Mouse (Mus musculus): ENCODE measurements at regions not wholly inside any gene's neighbourhood (a gene's known extent, or its start where the extent isn't known, plus 50 kb on each side); places are given as distances from the start of the nearest gene placed in this dataset.

GRCm38 (mm10) chr2:79152031-79152694 is 103.1 kb upstream of the Itga4 start:
- no peaks in the 10 kb centered on the region for H3K36me3 ChIP-seq (ENCODE audit: control insufficient read depth, insufficient read depth)
- H3K4me1 ChIP-seq (replicated peaks; ENCODE audit: control insufficient read depth, insufficient read depth, low read length), result peaks cover 6% of the 10 kb centered on the region
- no peaks in the 10 kb centered on the region for H3K27me3 ChIP-seq (replicated peaks; ENCODE audit: control insufficient read depth, insufficient read depth, low read length)
- WGBS, result 15% methylated on average over 6 of the region's 6 CpGs
- peak; percentile 86 for ATAC-seq
- no peak overlapping the region for H3K9ac ChIP-seq (replicated peaks; ENCODE audit: low read depth, low read length)
- no peaks in the 10 kb centered on the region for H3K9me3 ChIP-seq (ENCODE audit: control insufficient read depth, low read length)
- no peak overlapping the region for H3K4me2 ChIP-seq (ENCODE audit: low read length)
- H3K27ac ChIP-seq (ENCODE audit: low read length), result peak overlapping the region; percentile 60; the same call in 1 of the 2 replicates
- no peak overlapping the region for H3K4me3 ChIP-seq (replicated peaks; ENCODE audit: low read length)

- H3K36me3 ChIP-seq (ENCODE audit: control insufficient read depth, insufficient read depth), result no peaks in the 10 kb centered on the region
Measured at GRCm38 (mm10) chr2:79152695-79153057, 102.5 kb upstream of the Itga4 start.

DNA sequence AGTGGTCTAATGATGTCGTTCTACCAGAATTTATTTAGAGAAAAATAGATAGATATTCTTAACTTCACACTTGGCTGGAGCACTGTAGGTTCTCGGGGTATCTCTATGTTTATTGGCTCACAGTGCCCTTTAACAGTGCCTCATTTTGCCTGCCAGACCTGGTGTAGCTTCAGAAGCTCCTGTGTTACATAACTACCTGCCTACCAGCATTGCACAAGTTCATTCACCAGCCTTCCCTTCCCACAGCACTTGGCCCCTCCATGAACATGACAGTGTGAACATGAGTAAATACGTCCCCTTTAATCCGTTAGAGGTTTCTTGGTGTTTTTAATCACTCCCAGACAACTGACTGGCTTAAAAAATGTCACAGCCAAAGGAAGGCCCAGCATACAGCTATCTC is 102.2 kb upstream of the Itga4 start:
- ATAC-seq, result peak; percentile 7
- Histone ChIP-seq H3K9me3 (ENCODE audit: control insufficient read depth, low read length) (no peaks in the 10 kb centered on the region), H3K27me3 (replicated peaks; ENCODE audit: control insufficient read depth, insufficient read depth, low read length) (no peaks in the 10 kb centered on the region), H3K4me1 (replicated peaks; ENCODE audit: control insufficient read depth, insufficient read depth, low read length) (peaks cover 6% of the 10 kb centered on the region), H3K27ac (ENCODE audit: low read length) (peak overlapping the region; percentile 60), H3K36me3 (ENCODE audit: control insufficient read depth, insufficient read depth) (no peaks in the 10 kb centered on the region), H3K9ac (replicated peaks; ENCODE audit: low read depth, low read length) (no peak overlapping the region), H3K4me3 (replicated peaks; ENCODE audit: low read length) (no peak overlapping the region), H3K4me2 (ENCODE audit: low read length) (no peak overlapping the region)
- WGBS, result 49% methylated on average over 4 of the region's 4 CpGs

More at GRCm38 (mm10) chr2:79152695-79153057, 102.5 kb upstream of the Itga4 start:
- no peaks in the 10 kb centered on the region for H3K9me3 ChIP-seq (ENCODE audit: control insufficient read depth, low read length)
- no peak overlapping the region for H3K4me3 ChIP-seq (replicated peaks; ENCODE audit: low read length)
- H3K4me1 ChIP-seq (replicated peaks; ENCODE audit: control insufficient read depth, insufficient read depth, low read length), result peaks cover 6% of the 10 kb centered on the region
- no peak overlapping the region for H3K4me2 ChIP-seq (ENCODE audit: low read length)
- peak; percentile 86 for ATAC-seq
- H3K9ac ChIP-seq (replicated peaks; ENCODE audit: low read depth, low read length), result no peak overlapping the region
- H3K27ac ChIP-seq (ENCODE audit: low read length), result peak overlapping the region; percentile 60
- 40% methylated on average over 5 of the region's 5 CpGs for WGBS
- H3K27me3 ChIP-seq (replicated peaks; ENCODE audit: control insufficient read depth, insufficient read depth, low read length), result no peaks in the 10 kb centered on the region

GRCm38 (mm10) chr2:79158450-79159055 is 96.7 kb upstream of the Itga4 start:
- WGBS, result 9% methylated on average over 3 of the region's 3 CpGs

GRCm38 (mm10) chr2:79159336-79159735 is 95.9 kb upstream of the Itga4 start:
- H3K36me3 ChIP-seq (ENCODE audit: control insufficient read depth, insufficient read depth), result no peaks in the 10 kb centered on the region
- no peak overlapping the region for H3K9ac ChIP-seq (replicated peaks; ENCODE audit: low read depth, low read length)
- H3K4me3 ChIP-seq (replicated peaks; ENCODE audit: low read length), result no peak overlapping the region
- no peaks in the 10 kb centered on the region for H3K9me3 ChIP-seq (ENCODE audit: control insufficient read depth, low read length)
- ATAC-seq, result no peak
- H3K4me1 ChIP-seq (replicated peaks; ENCODE audit: control insufficient read depth, insufficient read depth, low read length), result no peaks in the 10 kb centered on the region
- H3K27me3 ChIP-seq (replicated peaks; ENCODE audit: control insufficient read depth, insufficient read depth, low read length), result no peaks in the 10 kb centered on the region
- H3K27ac ChIP-seq (ENCODE audit: low read length), result no peak overlapping the region
- H3K4me2 ChIP-seq (ENCODE audit: low read length), result no peak overlapping the region
- 68% methylated on average over 5 of the region's 5 CpGs for WGBS

More at GRCm38 (mm10) chr2:79158450-79159055, 96.7 kb upstream of the Itga4 start:
- H3K27me3 ChIP-seq (replicated peaks; ENCODE audit: control insufficient read depth, insufficient read depth, low read length), result no peaks in the 10 kb centered on the region
- no peak overlapping the region for H3K4me3 ChIP-seq (replicated peaks; ENCODE audit: low read length)
- no peak overlapping the region for H3K27ac ChIP-seq (ENCODE audit: low read length)
- no peak overlapping the region for H3K9ac ChIP-seq (replicated peaks; ENCODE audit: low read depth, low read length)
- H3K4me2 ChIP-seq (ENCODE audit: low read length), result no peak overlapping the region
- H3K36me3 ChIP-seq (ENCODE audit: control insufficient read depth, insufficient read depth), result no peaks in the 10 kb centered on the region
- peak; percentile 63 for ATAC-seq
- H3K9me3 ChIP-seq (ENCODE audit: control insufficient read depth, low read length), result no peaks in the 10 kb centered on the region
- H3K4me1 ChIP-seq (replicated peaks; ENCODE audit: control insufficient read depth, insufficient read depth, low read length), result no peaks in the 10 kb centered on the region

DNA sequence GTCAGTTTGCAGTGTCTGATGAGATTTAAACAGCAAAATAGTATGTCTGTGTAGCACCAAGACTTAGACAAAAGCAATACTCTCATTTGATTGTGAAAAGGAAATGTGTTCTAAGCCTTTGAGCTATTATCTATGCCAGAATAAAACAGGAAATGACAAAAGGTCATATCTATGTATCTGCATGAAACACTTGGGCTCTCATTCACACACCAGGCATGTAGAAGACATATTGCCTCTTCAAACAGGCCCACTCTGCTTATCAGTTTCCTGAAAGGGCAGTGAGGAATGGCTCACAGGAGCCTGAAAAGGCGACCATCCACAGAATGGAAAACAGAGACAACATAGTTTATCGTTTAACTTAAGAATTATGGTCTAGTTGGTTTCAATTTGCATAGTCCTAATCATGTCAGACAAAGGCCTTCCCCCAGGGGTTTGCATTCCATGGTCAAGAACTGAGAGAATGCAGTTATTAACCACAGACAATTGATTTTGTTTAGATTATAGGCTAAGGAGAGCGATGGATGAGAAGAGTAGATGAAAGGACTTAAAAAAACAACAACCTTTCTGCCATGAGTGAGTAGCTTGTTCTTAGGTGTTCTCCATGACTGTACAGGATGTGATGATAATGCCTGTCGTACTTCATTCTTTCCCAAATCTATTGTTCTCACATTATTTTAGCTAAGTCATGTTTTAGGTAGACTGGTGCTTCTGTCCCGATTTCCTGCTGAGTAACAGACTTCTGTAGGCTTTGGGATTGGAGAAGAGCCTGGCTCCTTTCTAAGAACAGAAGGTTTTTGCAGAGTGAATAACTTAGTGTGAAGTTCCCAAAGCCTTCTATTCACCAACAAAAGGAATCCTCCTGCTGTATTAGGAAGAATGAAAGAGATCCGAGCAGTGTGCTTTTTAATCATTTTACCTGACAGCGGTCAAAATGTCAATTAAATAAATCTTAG is 82.0 kb upstream of the Itga4 start:
- no peak overlapping the region for H3K27ac ChIP-seq (ENCODE audit: low read length)
- H3K9me3 ChIP-seq (ENCODE audit: control insufficient read depth, low read length), result no peaks in the 10 kb centered on the region
- no peak overlapping the region for H3K9ac ChIP-seq (replicated peaks; ENCODE audit: low read depth, low read length)
- H3K4me3 ChIP-seq (replicated peaks; ENCODE audit: low read length), result no peak overlapping the region
- ATAC-seq, result no peak
- 45% methylated on average over 7 of the region's 7 CpGs for WGBS
- H3K4me2 ChIP-seq (ENCODE audit: low read length), result no peak overlapping the region
- no peaks in the 10 kb centered on the region for H3K4me1 ChIP-seq (replicated peaks; ENCODE audit: control insufficient read depth, insufficient read depth, low read length)
- no peaks in the 10 kb centered on the region for H3K36me3 ChIP-seq (ENCODE audit: control insufficient read depth, insufficient read depth)
- no peaks in the 10 kb centered on the region for H3K27me3 ChIP-seq (replicated peaks; ENCODE audit: control insufficient read depth, insufficient read depth, low read length)

DNA sequence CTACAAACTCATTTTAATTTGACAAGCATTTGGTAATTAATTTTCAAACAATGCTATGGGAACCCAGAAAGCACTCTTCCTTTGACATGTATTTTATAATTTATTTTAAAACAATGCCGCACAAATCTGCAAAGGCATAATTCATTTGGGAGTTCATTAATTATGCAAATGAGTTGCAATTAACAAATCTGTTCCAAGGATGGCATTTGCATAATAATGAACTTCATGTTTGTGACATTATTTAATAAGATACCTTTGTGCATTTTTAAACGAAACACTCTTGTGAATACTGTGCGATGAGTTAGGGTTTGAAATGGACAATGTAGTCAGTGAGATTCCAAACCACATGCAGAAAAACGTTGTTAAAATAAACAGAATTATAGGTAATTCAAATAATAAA is 80.9 kb upstream of the Itga4 start:
- H3K9ac ChIP-seq (replicated peaks; ENCODE audit: low read depth, low read length), result no peak overlapping the region
- no peak overlapping the region for H3K27ac ChIP-seq (ENCODE audit: low read length)
- H3K4me2 ChIP-seq (ENCODE audit: low read length), result no peak overlapping the region
- no peaks in the 10 kb centered on the region for H3K9me3 ChIP-seq (ENCODE audit: control insufficient read depth, low read length)
- no peak for ATAC-seq
- H3K4me3 ChIP-seq (replicated peaks; ENCODE audit: low read length), result no peak overlapping the region
- 35% methylated on average over 4 of the region's 4 CpGs for WGBS
- H3K27me3 ChIP-seq (replicated peaks; ENCODE audit: control insufficient read depth, insufficient read depth, low read length), result no peaks in the 10 kb centered on the region
- no peaks in the 10 kb centered on the region for H3K4me1 ChIP-seq (replicated peaks; ENCODE audit: control insufficient read depth, insufficient read depth, low read length)
- no peaks in the 10 kb centered on the region for H3K36me3 ChIP-seq (ENCODE audit: control insufficient read depth, insufficient read depth)

DNA sequence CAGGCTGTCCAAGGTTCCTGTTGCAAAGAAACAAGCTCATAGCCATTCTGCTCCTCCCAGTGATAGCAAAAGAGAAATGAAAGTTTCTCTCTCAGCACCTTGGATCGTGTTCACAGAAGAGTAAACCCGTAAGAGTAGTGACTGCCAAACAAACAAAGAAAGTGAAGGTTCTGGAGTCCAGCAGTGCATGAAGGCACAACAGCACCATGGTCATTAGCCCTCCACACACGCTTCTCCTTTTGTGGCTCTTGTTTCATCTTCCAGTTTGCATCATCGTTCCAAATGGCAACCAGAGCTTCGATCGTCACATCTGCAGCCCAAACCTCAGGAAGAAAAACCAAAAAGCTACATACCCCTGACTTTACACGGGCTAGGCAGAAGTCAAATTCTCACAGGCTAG is 74.4 kb upstream of the Itga4 start:
- Histone ChIP-seq H3K27me3 (replicated peaks; ENCODE audit: control insufficient read depth, insufficient read depth, low read length) (no peaks in the 10 kb centered on the region), H3K4me1 (replicated peaks; ENCODE audit: control insufficient read depth, insufficient read depth, low read length) (peaks cover 14% of the 10 kb centered on the region), H3K9ac (replicated peaks; ENCODE audit: low read depth, low read length) (no peak overlapping the region), H3K27ac (ENCODE audit: low read length) (no peak overlapping the region), H3K4me3 (replicated peaks; ENCODE audit: low read length) (no peak overlapping the region), H3K9me3 (ENCODE audit: control insufficient read depth, low read length) (no peaks in the 10 kb centered on the region), H3K36me3 (ENCODE audit: control insufficient read depth, insufficient read depth) (no peaks in the 10 kb centered on the region), H3K4me2 (ENCODE audit: low read length) (no peak overlapping the region)
- WGBS, result 59% methylated on average over 7 of the region's 7 CpGs
- no peak for ATAC-seq

GRCm38 (mm10) chr2:79183034-79183630 is 72.1 kb upstream of the Itga4 start:
- Histone ChIP-seq H3K9me3 (ENCODE audit: control insufficient read depth, low read length) (no peaks in the 10 kb centered on the region), H3K9ac (replicated peaks; ENCODE audit: low read depth, low read length) (no peak overlapping the region), H3K27me3 (replicated peaks; ENCODE audit: control insufficient read depth, insufficient read depth, low read length) (no peaks in the 10 kb centered on the region), H3K4me3 (replicated peaks; ENCODE audit: low read length) (no peak overlapping the region), H3K4me2 (ENCODE audit: low read length) (no peak overlapping the region), H3K27ac (ENCODE audit: low read length) (no peak overlapping the region), H3K36me3 (ENCODE audit: control insufficient read depth, insufficient read depth) (no peaks in the 10 kb centered on the region), H3K4me1 (replicated peaks; ENCODE audit: control insufficient read depth, insufficient read depth, low read length) (peaks cover 23% of the 10 kb centered on the region)
- ATAC-seq, result no peak
- WGBS, result 43% methylated on average over 7 of the region's 7 CpGs

Data from forebrain, embryonic 16.5 days (tissue).